Mouse (Mus musculus) CH12.LX (cell line): Measurements from ENCODE around the gene Cebpg. TPM values are rescaled to one million over a fixed set of nuclear protein-coding genes. Genes with fewer than 3 reads are reported as not detected.

ENCODE experiments used
- DNase-seq: peaks from one replicate; pipeline ENCODE4 v3.0.0-alpha.2; 2013; ENCODE audit errors: extremely low read depth
- H3K27ac ChIP-seq: 2 replicates; pipeline ENCODE4 v1.5.1; 2012; ENCODE audit warnings: low read depth, mild to moderate bottlenecking, control low read depth, moderate library complexity; ENCODE audit not compliant: insufficient read depth
- H3K27me3 ChIP-seq: replicated peaks from 2 replicates; pipeline ENCODE3; 2012; ENCODE audit warnings: inconsistent platforms
- H3K36me3 ChIP-seq, 2 experiments: replicated peaks in 1 of 2; 2 replicates each; pipeline versions ENCODE3 to v1.6.1; 2012; ENCODE audit warnings: inconsistent platforms in 1 of 2, low read length in 1 of 2, mild to moderate bottlenecking in 1 of 2, mixed read lengths in 1 of 2, moderate library complexity in 1 of 2; ENCODE audit not compliant: control insufficient read depth in 1 of 2, insufficient read depth in 1 of 2
- H3K4me1 ChIP-seq, 2 experiments: 2 replicates each; pipeline ENCODE4 v1.6.1; 2012; ENCODE audit warnings: inconsistent platforms in 1 of 2, moderate library complexity in 1 of 2; ENCODE audit not compliant: insufficient read depth in 2 of 2, control insufficient read depth in 1 of 2
- H3K4me2 ChIP-seq: 2 replicates; pipeline ENCODE4 v1.6.1; 2012; ENCODE audit warnings: low read depth, mild to moderate bottlenecking, control low read depth; ENCODE audit not compliant: poor library complexity, insufficient read depth, severe bottlenecking
- H3K4me3 ChIP-seq, 3 experiments: fragments of 150-350 bp in 1 of 3; sonication (generic) in 1 of 3; replicated peaks in 1 of 3; 2 replicates each; pipeline versions ENCODE3 to v1.5.1; 2011 to 2012; ENCODE audit warnings: low read depth in 2 of 3, low read length in 2 of 3, mild to moderate bottlenecking in 2 of 3, moderate library complexity in 2 of 3, control low read depth in 1 of 3, improper control_type of control experiment in 1 of 3, inconsistent platforms in 1 of 3, mixed read lengths in 1 of 3; ENCODE audit not compliant: poor library complexity in 1 of 3
- H3K79me2 ChIP-seq: replicated peaks from 2 replicates; pipeline ENCODE4 v1.6.1; 2012; ENCODE audit warnings: mild to moderate bottlenecking, moderate library complexity; ENCODE audit not compliant: control insufficient read depth, poor library complexity, insufficient read depth, severe bottlenecking; ENCODE audit errors: extremely low read depth
- H3K9ac ChIP-seq: 2 replicates; pipeline ENCODE4 v1.6.1; 2012; ENCODE audit warnings: low read depth, mild to moderate bottlenecking, control low read depth, moderate library complexity; ENCODE audit not compliant: insufficient read depth
- H3K9me3 ChIP-seq: replicated peaks from 2 replicates; pipeline ENCODE3; 2012; ENCODE audit warnings: low read length, inconsistent platforms, mixed read lengths
- BHLHE40 ChIP-seq: IDR thresholded peaks from 2 replicates; pipeline ENCODE4 v1.6.1; 2011; ENCODE audit warnings: mild to moderate bottlenecking, low read depth, low read length, improper control_type of control experiment
- CTCF ChIP-seq, 2 experiments: IDR thresholded peaks in 1 of 2; conservative IDR thresholded peaks in 1 of 2; 2 replicates each; pipeline ENCODE4 v1.5.1; 2011 to 2012; ENCODE audit warnings: low read depth in 2 of 2, low read length in 2 of 2, improper control_type of control experiment in 1 of 2, inconsistent platforms in 1 of 2, mild to moderate bottlenecking in 1 of 2, moderate library complexity in 1 of 2
- E2F4 ChIP-seq: IDR thresholded peaks from 2 replicates; pipeline ENCODE4 v1.6.1; 2011; ENCODE audit warnings: low read depth, low read length, improper control_type of control experiment; ENCODE audit not compliant: insufficient replicate concordance
- EP300 ChIP-seq: IDR thresholded peaks from 2 replicates; pipeline ENCODE4 v1.6.1; 2011; ENCODE audit warnings: low read length, improper control_type of control experiment
- ETS1 ChIP-seq: conservative IDR thresholded peaks from 2 replicates; pipeline ENCODE4 v1.6.1; 2012; ENCODE audit warnings: low read depth, mild to moderate bottlenecking, inconsistent platforms, low read length, improper control_type of control experiment, moderate library complexity
- GABPA ChIP-seq: IDR thresholded peaks from 2 replicates; pipeline ENCODE4 v1.6.1; 2012; ENCODE audit warnings: low read depth, low read length, improper control_type of control experiment, inconsistent platforms; ENCODE audit not compliant: insufficient replicate concordance
- HCFC1 ChIP-seq: IDR thresholded peaks from 2 replicates; pipeline ENCODE4 v1.6.1; 2012; ENCODE audit warnings: low read depth, mild to moderate bottlenecking, inconsistent platforms, low read length, improper control_type of control experiment
- IRF4 ChIP-seq: IDR thresholded peaks from 2 replicates; pipeline ENCODE4 v1.6.1; 2014; ENCODE audit warnings: low read depth, mild to moderate bottlenecking, inconsistent platforms, low read length, improper control_type of control experiment
- JUND ChIP-seq: conservative IDR thresholded peaks from 2 replicates; pipeline ENCODE4 v1.6.1; 2011; ENCODE audit warnings: low read depth, low read length, improper control_type of control experiment
- MAFK ChIP-seq: IDR thresholded peaks from 2 replicates; pipeline ENCODE4 v1.6.1; 2011; ENCODE audit warnings: low read length, improper control_type of control experiment; ENCODE audit not compliant: insufficient replicate concordance
- MAZ ChIP-seq: IDR thresholded peaks from 2 replicates; pipeline ENCODE4 v1.6.1; 2012; ENCODE audit warnings: low read depth, mild to moderate bottlenecking, inconsistent platforms, low read length, improper control_type of control experiment, moderate library complexity
- MXI1 ChIP-seq: IDR thresholded peaks from 2 replicates; pipeline ENCODE4 v1.6.1; 2011; ENCODE audit warnings: mild to moderate bottlenecking, low read depth, low read length, improper control_type of control experiment
- MYC ChIP-seq: IDR thresholded peaks from 2 replicates; pipeline ENCODE4 v1.6.1; 2011; ENCODE audit warnings: low read depth, mild to moderate bottlenecking, improper control_type of control experiment, low read length
- POLR2AphosphoS2 ChIP-seq: IDR thresholded peaks from 2 replicates; pipeline ENCODE4 v1.6.1; 2011; ENCODE audit warnings: low read depth, low read length, improper control_type of control experiment
- RCOR1 ChIP-seq: conservative IDR thresholded peaks from 2 replicates; pipeline ENCODE4 v1.6.1; 2012; ENCODE audit warnings: low read depth, mild to moderate bottlenecking, inconsistent platforms, low read length, improper control_type of control experiment
- SIN3A ChIP-seq: IDR thresholded peaks from 2 replicates; pipeline ENCODE4 v1.6.1; 2012; ENCODE audit warnings: low read length, improper control_type of control experiment, inconsistent platforms
- TBP ChIP-seq: conservative IDR thresholded peaks from 2 replicates; pipeline ENCODE4 v1.6.1; 2011; ENCODE audit warnings: low read depth, low read length, improper control_type of control experiment
- TCF12 ChIP-seq: IDR thresholded peaks from 2 replicates; pipeline ENCODE4 v1.6.1; 2014; ENCODE audit warnings: low read depth, mild to moderate bottlenecking, inconsistent platforms, low read length, improper control_type of control experiment
- UBTF ChIP-seq: IDR thresholded peaks from 2 replicates; pipeline ENCODE4 v1.6.1; 2012; ENCODE audit warnings: low read depth, mild to moderate bottlenecking, inconsistent platforms, low read length, improper control_type of control experiment, moderate library complexity
- USF1 ChIP-seq: IDR thresholded peaks from 2 replicates; pipeline ENCODE4 v1.6.1; 2014; ENCODE audit warnings: low read depth, mild to moderate bottlenecking, inconsistent platforms, low read length, improper control_type of control experiment
- ZKSCAN1 ChIP-seq: IDR thresholded peaks from 2 replicates; pipeline ENCODE4 v1.6.1; 2012; ENCODE audit warnings: low read depth, inconsistent platforms, low read length, improper control_type of control experiment, borderline replicate concordance
- ZNF384 ChIP-seq: IDR thresholded peaks from 2 replicates; pipeline ENCODE4 v1.6.1; 2012; ENCODE audit warnings: low read depth, low read length, improper control_type of control experiment, inconsistent platforms
- dilution Hi-C: fragments of 300-500 bp; cut with MboI; formaldehyde crosslinking; loops from 2 replicates; pipeline ENCODE4 v1.14.3; 2020; ENCODE audit warnings: low sequenced_read_pairs; ENCODE audit not compliant: extremely low pct_unique_long_range_greater_than_20kb, extremely low pct_ligation_motif_present
- in situ Hi-C: fragments of 300-500 bp; cut with MboI; formaldehyde crosslinking; loops from 3 replicates; pipeline ENCODE4 v1.14.3; 2019; ENCODE audit warnings: low sequenced_read_pairs, low pct_ligation_motif_present, low pct_unique_long_range_greater_than_20kb, mixed read lengths
- polyA plus RNA-seq: library from polyadenylated mRNA; unstranded; fragments of >175 nt; gene quantifications from 2 replicates; pipeline ENCODE4 v1.2.1, GENCODE M21; 2012; ENCODE audit warnings: low read depth; ENCODE audit not compliant: insufficient read length
- total RNA-seq, 2 experiments: library from RNA; depleted of rRNA; stranded (reverse); fragments of 300-350 nt in 1 of 2; fragments of >200 nt in 1 of 2; gene quantifications; 2 replicates each; pipeline ENCODE4 v1.2.3; 2012 to 2014

Cebpg gene
- total and polyA plus RNA-seq, 3 experiments: 23.5 to 34.6 (median 25.3) TPM

DNA sequence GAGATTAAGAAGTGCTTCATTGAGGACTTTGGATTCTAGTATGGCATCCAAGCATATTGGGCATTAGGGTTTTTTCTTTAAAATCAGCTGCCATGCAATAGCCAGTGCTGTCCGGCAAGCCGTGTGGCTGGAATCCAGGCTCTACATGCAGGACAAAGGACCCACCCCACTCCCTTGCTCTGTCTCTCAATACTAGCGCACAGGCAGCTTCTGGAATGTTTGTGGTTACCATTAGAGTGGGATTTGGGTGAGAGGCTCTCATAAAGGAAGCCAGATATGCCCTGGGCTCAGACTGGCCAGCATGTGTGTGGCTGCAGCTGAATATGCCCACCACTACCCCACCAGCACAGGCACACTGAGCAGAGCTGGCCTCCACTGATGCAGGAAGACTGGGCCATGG lies 26.7 kb downstream of the Cebpg start:
- no peaks in the 10 kb centered on the region for H3K79me2 ChIP-seq
- no peak for TF ChIP-seq ETS1
- no peak for TF ChIP-seq GABPA
- no peak for TF ChIP-seq E2F4
- no peak for TF ChIP-seq POLR2AphosphoS2
- TF ChIP-seq MXI1: no peak
- TF ChIP-seq HCFC1: no peak
- TF ChIP-seq, all 38 proteins: peak for 0
- H3K4me3 ChIP-seq: no peak overlapping the region
- peaks cover 32 to 90% of the 10 kb centered on the region in 2 experiments for H3K36me3 ChIP-seq
- in situ Hi-C loops (loop anchor here (5.0 kb wide), 2 partner anchors 148 to 238 kb away; no protein-coding TSS in a partner anchor), dilution Hi-C loops (no loop called here)
- H3K27me3 ChIP-seq: no peaks in the 10 kb centered on the region
- H3K9me3 ChIP-seq: no peaks in the 10 kb centered on the region
- H3K4me1 ChIP-seq: peaks cover 2 to 17% of the 10 kb centered on the region in 2 experiments; a peak in 3 of 4 replicates
- no peak for DNase-seq
- no peak overlapping the region for H3K9ac ChIP-seq
- H3K4me2 ChIP-seq: no peak overlapping the region
- no peak overlapping the region for H3K27ac ChIP-seq

DNA sequence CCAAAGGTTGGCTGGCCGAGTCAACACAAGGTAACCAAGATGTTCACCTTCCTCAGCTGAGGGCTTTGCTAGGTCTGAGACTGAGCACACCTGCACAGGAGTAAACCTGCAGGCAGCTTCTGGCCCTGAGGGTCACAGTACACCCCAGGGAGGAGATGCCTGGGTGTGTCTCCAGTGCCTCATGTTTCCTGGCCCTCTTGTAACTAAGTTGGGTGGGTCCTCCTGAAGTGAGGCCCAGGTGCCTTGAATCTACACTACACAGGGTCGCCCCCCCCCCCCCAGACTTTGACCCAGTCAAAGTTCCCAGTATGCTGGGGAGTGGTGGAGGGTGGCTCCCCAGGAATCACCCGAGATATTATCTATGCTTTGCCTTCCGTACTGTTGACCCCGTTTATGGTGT lies 27.1 kb downstream of the Cebpg start:
- no peak for TF ChIP-seq USF1
- no peak for TF ChIP-seq TCF12
- TF ChIP-seq JUND: no peak
- TF ChIP-seq ZKSCAN1: no peak
- no peak for TF ChIP-seq ZNF384
- TF ChIP-seq SIN3A: no peak
- no peak for TF ChIP-seq UBTF
- no peak for TF ChIP-seq POLR2AphosphoS2
- TF ChIP-seq IRF4: no peak
- no peak for TF ChIP-seq EP300
- TF ChIP-seq E2F4: no peak
- TF ChIP-seq TBP: no peak
- no peak for TF ChIP-seq CTCF (conservative IDR thresholded peaks at IDR 0.05 in 1 of 2, IDR thresholded peaks at IDR 0.05 in 1 of 2; ENCODE audit: low read depth in 2 of 2, low read length in 2 of 2)
- TF ChIP-seq MXI1: no peak
- TF ChIP-seq MAZ: no peak
- no peak for TF ChIP-seq MYC
- no peak for TF ChIP-seq MAFK
- TF ChIP-seq RCOR1: no peak
- TF ChIP-seq BHLHE40: no peak
- TF ChIP-seq, all 38 proteins: peak for 0
- Histone ChIP-seq H3K4me2 (no peak overlapping the region), H3K9ac (no peak overlapping the region), H3K9me3 (no peaks in the 10 kb centered on the region), H3K79me2 (no peaks in the 10 kb centered on the region), H3K27ac (no peak overlapping the region), H3K27me3 (no peaks in the 10 kb centered on the region), H3K4me3 (no peak overlapping the region), H3K36me3 (peaks cover 27 to 89% of the 10 kb centered on the region in 2 experiments), H3K4me1 (peaks cover 2 to 17% of the 10 kb centered on the region in 2 experiments; a peak in 3 of 4 replicates)
- in situ Hi-C loops (no loop called here), dilution Hi-C loops (no loop called here)
- no peak for DNase-seq
